Mouse (Mus musculus) small intestine, adult 2 months (tissue): ENCODE results near the gene 1700109H08Rik.

ENCODE experiments used
- CTCF ChIP-seq: fragments of 200-500 bp; IDR thresholded peaks from 2 replicates; pipeline ENCODE4 v1.5.1; 2012; ENCODE audit warnings: low read depth, mild to moderate bottlenecking, control low read depth, inconsistent platforms, low read length, moderate library complexity, mixed read lengths; ENCODE audit not compliant: insufficient replicate concordance, insufficient read length; ENCODE audit errors: extremely low read depth
- POLR2A ChIP-seq: fragments of 200-500 bp; IDR thresholded peaks from 2 replicates; pipeline ENCODE4 v1.6.1; 2012; ENCODE audit warnings: low read depth, mild to moderate bottlenecking, control low read depth, inconsistent platforms, low read length, moderate library complexity

DNA sequence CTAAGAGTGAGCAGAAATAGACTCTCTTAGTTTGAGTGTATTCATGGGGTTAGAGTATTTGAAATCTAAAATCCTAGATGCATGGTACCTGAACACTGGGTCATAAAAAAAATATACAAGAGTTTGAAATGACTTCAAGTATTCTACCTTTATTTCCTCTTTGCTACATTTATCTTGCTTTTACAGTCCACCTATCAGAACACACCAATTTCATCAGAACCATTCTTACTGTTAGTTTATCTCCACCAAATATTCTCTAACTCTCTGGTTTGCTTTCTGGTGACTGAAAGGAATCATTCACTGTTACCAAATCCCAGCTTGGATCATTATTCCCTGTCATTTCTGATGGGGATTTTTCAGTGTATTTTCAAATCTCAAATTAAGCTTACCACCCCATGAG, 25.8 kb downstream of the 1700109H08Rik start:
- TF ChIP-seq CTCF (no peak), POLR2A (no peak)
